Mouse (Mus musculus) embryonic fibroblast, embryonic 13.5 days (primary cell): ENCODE data around the gene Zfp385c.

Experiments
- CTCF ChIP-seq: IDR thresholded peaks from 2 replicates; pipeline ENCODE4 v1.5.1; 2011; ENCODE audit warnings: mild to moderate bottlenecking, control low read depth, low read length, moderate library complexity, borderline replicate concordance; ENCODE audit not compliant: insufficient read depth
- POLR2A ChIP-seq: IDR thresholded peaks from 2 replicates; pipeline ENCODE4 v1.6.1; 2011; ENCODE audit warnings: low read depth, mild to moderate bottlenecking, control low read depth, low read length, moderate library complexity

DNA sequence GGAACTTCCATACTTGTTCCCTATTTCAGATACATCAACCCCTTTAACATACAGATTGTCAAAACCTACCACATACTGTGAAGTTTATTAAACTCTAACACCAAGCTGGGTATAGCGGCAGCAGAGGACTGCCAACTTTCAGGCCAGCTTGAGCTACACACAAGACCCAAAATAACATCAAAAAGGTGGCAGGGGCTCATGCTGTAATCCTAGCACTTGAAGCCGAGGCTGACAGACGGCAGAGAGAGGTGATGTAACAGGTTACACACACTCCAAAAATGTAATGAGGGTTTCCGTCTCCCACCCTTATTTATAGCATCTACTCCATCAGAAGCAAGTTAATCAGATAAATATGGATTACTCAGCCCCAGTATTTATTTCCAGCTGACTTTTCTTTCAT is 96.7 kb downstream of the Zfp385c start:
- no peak for TF ChIP-seq CTCF
- TF ChIP-seq POLR2A: no peak
